Mouse (Mus musculus) left cerebral cortex, adult 2 months (tissue): ENCODE results near the gene Acd. TPM values are rescaled to one million over a fixed set of nuclear protein-coding genes. Genes with fewer than 3 reads are reported as not detected.
A peak's percentile ranks its signal among the peaks of the same experiment; 100 is the strongest.

Source experiments
- DNase-seq, 2 experiments: peaks; one replicate each; pipeline ENCODE4 v3.0.0; 2021 to 2022; ENCODE audit warnings: low spot score in 2 of 2, mixed read lengths in 1 of 2; ENCODE audit errors: extremely low spot score in 1 of 2
- H3K27ac ChIP-seq: fragments of 200-600 bp; 2 replicates; pipeline ENCODE4 v1.8.1; 2022
- H3K4me3 ChIP-seq: fragments of 200-600 bp; 2 replicates; pipeline ENCODE4 v1.8.1; 2022
- CTCF ChIP-seq: fragments of 200-600 bp; IDR thresholded peaks from 2 replicates; pipeline ENCODE4 v1.8.1; 2022; ENCODE audit warnings: antibody characterized with exemption, mild to moderate bottlenecking, moderate library complexity
- intact Hi-C: fragments of 180-260 bp; cut with DNase I; formaldehyde crosslinking; loops from one replicate; pipeline ENCODE4 v1.15.1; 2025
- long read RNA-seq, 2 experiments: library from polyadenylated mRNA; stranded (forward); transcript quantifications; one replicate each; pipeline ENCODE4 v2.0.0; 2021; ENCODE audit warnings: borderline mapping rate in 2 of 2
- total RNA-seq, 2 experiments: library from RNA; stranded (reverse); gene quantifications; 2 replicates each; pipeline ENCODE4 v1.2.3; 2021

Acd gene
- total RNA-seq, result 10 to 100 TPM; 51.7 to 56.6 TPM
- long read RNA-seq, experiment 1, transcript Acd-201 (11 exons, 3,154 nt), result major isoform, 15 of 39 reads
- long read RNA-seq, experiment 1, partial matches to known transcripts, result 7 of 39 reads
- long read RNA-seq, experiment 1, other reads (novel, unspliced or antisense), result 17 of 39 reads
- long read RNA-seq, experiment 2, transcript Acd-201 (11 exons, 3,154 nt), result major isoform, 14 of 35 reads
- long read RNA-seq, experiment 2, partial matches to known transcripts, result 7 of 35 reads
- long read RNA-seq, experiment 2, other reads (novel, unspliced or antisense), result 14 of 35 reads

DNA sequence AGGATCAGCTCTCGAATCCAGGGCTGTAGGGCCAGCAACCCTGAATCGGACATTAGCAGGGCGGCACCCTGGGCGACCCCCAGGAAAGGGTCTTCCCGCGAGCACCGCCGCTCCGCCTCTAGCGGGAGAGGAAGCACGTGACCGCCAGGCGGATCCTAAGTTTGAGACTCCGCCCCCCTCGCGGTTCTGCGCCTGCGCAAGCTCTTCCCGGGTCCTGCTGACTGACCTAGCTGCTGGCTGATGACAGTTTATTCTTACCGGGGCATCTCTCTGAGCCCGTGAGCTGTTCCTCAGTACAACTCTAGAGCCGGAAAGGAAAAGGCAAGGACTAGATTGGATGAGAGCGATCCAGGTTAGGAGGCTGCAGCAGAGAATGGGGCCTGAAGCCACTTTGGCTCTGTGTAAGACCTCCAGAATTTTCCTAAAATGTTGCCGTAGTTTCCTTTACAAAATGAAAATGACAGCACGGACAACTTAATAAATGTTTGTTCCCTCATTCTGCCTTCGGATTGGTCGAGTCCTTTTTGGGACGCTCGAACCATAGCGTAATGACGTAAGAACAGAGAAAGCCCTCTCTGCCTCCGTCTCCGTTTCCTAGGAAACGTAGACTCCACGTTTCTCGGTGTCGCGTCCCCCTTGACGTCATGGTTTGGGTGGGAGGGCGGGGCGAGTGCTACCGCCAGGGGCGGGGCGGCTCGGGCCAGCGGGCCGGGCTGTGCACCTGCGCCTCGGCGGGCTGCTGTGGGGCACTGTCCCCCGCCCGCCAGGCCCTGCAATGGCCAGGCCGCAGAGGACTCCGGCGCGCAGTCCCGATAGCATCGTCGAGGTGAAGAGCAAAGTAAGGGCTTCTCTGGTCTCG lies at the start of gene Acd, which contains the start of gene Pard6a:
Acd (minus strand) TSS at position 137 of the 859 bp plus-strand sequence.
Pard6a (plus strand) TSS at position 183 of the 859 bp plus-strand sequence.
- no peak; the same call in 1 of the 2 replicates for TF ChIP-seq CTCF

DNA sequence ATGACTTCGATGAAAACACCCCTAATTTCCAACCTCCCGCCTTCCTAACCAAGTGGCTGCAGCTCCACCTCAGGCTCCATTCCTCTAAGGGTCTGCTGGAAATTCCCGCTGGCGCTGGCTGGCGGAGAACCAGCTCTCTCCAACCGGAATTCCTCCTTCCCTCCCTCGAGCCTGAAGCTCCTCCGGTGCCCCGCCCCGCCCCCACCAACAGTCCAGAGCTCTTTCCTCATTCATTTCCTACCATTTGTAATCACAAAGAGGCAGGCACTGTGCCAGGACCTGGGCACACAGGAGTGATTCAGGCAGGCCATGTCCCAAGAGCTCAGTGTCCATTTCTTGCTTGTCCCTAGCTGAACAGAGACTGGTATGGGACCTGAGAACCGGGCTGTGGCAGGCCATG lies 49.7 kb upstream of the Acd start:
- Histone ChIP-seq H3K4me3 (no peak overlapping the region), H3K27ac (no peak overlapping the region)
- intact Hi-C loops, result no loop called here
- no peak for TF ChIP-seq CTCF
- peak; percentile 28 to 38 for DNase-seq

More for the DNA sequence above, at the start of gene Acd, which contains the start of gene Pard6a:
- H3K27ac ChIP-seq, result peak within 1 kb of the TSS; percentile 95
- peak within 1 kb of the TSS; percentile 64 for H3K4me3 ChIP-seq
- peak; percentile 94 to 95 for DNase-seq
- intact Hi-C loops, result loop anchor here (1.0 to 2.0 kb wide), 2 partner anchors 65 to 78 kb away; partner anchors contain the start of gene Ctcf

DNA sequence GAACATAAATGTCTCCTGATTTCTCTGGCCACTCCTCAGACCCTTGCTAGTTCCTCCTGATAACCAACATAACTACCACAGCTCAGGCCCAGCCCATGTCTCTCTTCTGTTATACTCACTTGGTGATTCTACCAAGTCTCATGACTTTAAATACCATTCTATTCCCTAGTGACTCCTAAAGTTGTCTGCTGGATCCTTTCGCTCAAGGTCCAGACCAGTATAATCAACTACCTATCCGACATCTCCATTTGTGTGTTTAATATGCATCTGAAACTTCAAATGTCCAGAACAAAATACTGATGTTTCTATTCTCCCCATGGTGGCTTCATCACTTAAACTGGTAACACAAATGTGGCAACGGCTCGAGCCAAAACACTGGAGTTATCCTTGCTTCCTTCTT lies 42.4 kb upstream of the Acd start:
- no peak overlapping the region for H3K27ac ChIP-seq
- intact Hi-C loops, result no loop called here
- no peak for TF ChIP-seq CTCF
- no peak overlapping the region for H3K4me3 ChIP-seq
- no peak for DNase-seq

DNA sequence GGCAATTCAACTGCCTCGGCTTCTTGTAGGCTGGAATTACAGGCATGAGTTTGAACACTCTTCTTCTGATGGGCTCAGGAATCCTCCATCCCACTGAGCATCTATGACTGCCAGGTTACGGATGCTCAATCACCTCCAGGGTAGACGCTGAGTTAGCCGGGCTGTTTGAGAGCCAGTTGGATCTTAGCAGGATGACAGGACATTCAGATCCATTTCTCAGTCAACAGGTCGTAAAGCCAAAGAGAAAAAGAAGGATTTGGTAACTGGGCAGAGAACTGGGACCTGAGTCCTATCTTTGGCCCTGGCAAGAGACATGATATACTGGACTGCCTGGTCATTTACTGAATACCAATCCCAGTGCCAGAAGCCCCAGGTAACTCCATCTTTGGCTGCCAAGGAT lies 38.3 kb upstream of the Acd start:
- no peak for DNase-seq
- no peak for TF ChIP-seq CTCF
- intact Hi-C loops, result no loop called here

DNA sequence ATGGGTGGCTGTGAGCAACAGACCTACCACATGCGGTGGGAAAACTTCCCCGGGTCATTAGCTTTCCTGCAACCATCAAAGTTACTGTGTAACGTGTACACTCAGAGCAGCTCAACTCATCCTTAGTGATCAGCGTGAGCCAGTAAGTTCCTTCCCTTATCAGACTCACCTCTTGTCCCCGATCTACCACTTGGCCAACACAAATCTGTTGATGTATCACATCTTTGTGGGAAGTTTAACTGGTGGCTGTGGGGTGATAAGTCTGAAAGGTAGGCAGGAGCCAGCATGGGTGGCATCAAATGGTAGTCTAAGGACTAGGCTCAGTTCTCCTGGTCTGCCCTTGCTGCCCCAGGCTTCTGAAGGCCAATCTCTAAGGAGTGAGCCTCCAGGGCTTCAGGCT lies 31.3 kb upstream of the Acd start:
- DNase-seq, result no peak
- Histone ChIP-seq H3K4me3 (no peak overlapping the region), H3K27ac (no peak overlapping the region)
- TF ChIP-seq CTCF, result no peak
- intact Hi-C loops, result no loop called here

More for the DNA sequence above, 38.3 kb upstream of the Acd start:
- H3K4me3 ChIP-seq, result no peak overlapping the region
- H3K27ac ChIP-seq, result no peak overlapping the region

DNA sequence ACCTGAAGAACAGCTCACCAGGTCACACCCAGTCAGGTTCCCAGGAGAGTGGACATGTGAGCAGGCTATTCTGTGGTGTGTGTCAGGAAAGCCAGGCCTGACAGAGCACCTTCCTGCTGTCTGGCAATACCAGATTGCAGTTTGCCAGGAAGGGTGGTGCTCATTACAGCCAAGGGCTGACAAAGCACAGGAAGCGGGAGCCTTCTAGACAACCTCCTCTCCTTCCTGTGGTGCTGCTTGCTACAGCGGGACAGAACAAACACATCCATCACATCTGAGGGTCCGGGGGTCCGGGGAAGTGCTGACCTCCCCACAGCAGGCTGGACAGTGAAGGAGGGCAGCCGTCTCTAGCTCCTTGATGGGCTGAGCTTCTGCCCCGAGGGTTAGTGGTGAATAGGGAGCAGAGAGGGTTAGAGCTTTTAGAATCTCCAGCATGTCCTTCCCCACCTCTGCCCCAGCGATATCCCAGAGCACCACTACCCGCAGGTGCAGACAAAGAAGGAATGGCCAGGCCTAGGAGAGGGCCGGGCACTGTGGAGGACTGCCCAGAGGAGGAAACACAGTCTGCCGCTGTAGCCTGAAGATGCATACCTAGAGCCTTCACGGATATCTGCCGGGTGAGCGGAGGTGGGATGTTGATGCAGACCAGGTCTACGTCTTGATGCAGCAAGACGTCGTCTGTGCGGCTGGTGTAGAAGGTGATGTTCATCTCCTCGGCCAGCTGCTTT lies 26.7 kb upstream of the Acd start:
- no peak for DNase-seq
- Histone ChIP-seq H3K4me3 (no peak overlapping the region), H3K27ac (peak overlapping the region; percentile 29)
- intact Hi-C loops, result no loop called here
- no peak for TF ChIP-seq CTCF

DNA sequence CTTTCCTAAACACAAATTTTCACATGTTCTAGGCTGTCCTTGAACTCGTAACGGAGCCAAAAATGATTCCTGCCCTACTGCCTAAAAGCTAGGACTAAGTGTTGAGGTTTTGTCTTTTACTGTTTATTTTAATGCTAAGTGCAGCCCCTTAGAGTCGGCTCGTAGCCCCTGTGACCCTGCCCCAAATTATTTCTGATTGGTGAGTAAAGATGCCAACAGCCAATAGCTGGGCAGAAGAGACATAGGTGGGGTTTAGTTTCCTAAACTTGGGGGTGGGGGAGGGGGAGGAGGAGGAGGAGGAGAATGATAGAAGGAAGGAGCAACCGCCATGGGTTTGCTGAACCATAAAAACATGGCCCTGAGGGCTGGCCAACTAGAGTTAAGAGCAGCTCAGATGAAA lies 24.8 kb upstream of the Acd start:
- DNase-seq, result no peak
- Histone ChIP-seq H3K4me3 (no peak overlapping the region), H3K27ac (no peak overlapping the region)
- no peak for TF ChIP-seq CTCF
- intact Hi-C loops, result no loop called here

DNA sequence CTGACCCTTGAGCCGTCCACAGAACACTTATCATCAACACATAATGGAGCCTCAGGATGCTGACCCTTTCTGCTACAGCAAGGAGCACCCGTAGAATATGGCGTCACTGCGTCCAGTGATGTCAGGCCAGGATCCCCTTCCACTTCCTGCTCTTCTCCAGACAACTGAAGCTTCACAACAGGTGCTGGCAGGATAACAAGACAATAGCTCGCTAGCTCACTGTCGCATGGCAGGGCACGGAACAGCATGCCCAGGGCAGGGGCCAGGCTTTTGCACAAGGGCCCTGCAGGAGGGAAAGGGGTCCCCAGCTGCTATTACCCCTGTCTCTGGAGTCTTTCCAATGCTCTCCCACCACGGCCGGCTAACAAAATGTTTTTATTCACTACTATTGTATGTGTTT lies 22.0 kb upstream of the Acd start:
- intact Hi-C loops, result no loop called here
- Histone ChIP-seq H3K27ac (no peak overlapping the region), H3K4me3 (no peak overlapping the region)
- no peak for DNase-seq
- TF ChIP-seq CTCF, result no peak

DNA sequence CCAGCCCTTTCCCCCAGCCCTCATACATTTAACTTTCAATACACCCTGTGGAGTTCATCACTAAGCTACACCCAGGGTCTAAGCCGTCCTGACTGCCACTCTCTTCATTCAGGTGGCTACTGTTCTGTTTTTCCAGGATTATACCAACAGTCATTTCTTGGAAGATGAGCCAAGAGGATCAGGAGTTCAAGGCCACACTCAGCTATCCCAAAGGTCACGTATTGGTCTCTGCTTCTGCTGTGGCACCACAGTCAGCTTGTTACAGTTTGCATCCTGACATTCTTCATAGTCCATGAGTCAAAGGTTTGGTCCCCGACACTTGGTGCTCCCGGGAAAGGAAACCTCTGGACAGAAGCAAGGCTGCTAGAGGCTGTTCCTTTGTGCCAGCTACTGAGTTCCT lies 18.7 kb upstream of the Acd start:
- no peak for TF ChIP-seq CTCF
- no peak for DNase-seq
- no peak overlapping the region for H3K27ac ChIP-seq
- H3K4me3 ChIP-seq, result no peak overlapping the region
- intact Hi-C loops, result no loop called here

DNA sequence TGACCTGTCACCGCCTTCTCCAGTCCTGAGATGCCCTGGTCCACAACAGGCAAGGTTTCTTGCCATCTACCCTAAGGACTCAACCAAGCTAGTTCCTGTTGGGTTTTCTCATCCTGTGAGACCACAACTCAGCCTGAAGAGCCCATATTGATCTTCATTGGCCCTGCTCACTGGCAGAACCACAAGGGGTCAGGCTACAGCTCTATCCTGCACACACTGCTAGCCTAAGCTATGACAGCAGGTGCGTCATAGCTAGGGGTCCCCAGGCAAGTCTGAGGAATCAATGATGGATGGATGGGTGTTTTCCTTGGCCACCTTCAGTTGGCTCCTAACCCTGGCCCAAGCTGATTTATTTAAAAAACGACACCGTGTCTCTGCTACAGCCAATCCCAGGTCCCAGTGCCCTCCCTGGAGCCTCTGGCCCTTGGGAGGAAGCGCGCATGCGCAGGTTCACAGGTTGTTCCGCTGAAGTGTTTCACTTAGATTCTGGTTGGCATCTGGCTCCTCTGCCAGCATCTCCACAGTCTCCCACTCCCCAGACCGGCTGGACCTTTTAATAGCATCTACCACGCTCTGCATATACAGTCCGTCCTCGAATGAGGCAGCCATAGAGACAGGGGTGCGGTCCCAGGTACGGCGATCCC lies 15.5 kb upstream of the Acd start:
- DNase-seq, result no peak
- no peak overlapping the region for H3K27ac ChIP-seq
- intact Hi-C loops, result no loop called here
- TF ChIP-seq CTCF, result no peak
- no peak overlapping the region for H3K4me3 ChIP-seq

DNA sequence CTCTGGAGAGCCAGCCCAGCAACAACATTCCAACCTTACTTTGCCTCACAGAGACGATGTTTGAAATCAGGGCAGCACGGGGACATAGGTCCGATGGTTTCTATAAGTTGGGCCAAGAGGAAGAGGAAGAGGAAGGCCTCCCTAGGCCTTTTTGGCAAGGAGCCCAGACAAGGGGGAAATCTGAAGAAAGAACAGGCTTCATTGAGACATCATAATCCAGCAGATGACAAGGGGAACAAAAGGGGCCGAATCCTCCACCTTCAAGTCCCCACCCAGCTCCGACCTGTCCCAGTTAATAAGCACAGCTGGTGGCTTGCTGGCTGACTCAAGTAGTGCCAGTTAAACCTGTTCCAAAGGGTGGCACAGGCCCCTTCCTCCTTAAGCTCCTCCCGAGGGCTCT lies 14.1 kb upstream of the Acd start:
- DNase-seq, result no peak
- no peak overlapping the region for H3K4me3 ChIP-seq
- no peak for TF ChIP-seq CTCF
- no peak overlapping the region for H3K27ac ChIP-seq
- intact Hi-C loops, result no loop called here
